Mouse (Mus musculus): ENCODE data around the gene Slc25a16.
A peak's percentile ranks its signal among the peaks of the same experiment; 100 is the strongest.

The Slc25a16 gene

GRCm38 (mm10) chr10:62906336-62906735 is 14.1 kb upstream of the Slc25a16 start:
- DNase-seq: peak; percentile 55

GRCm38 (mm10) chr10:62908896-62909295 is 11.5 kb upstream of the Slc25a16 start, which contains the start of gene Tet1:
Gene Tet1 (minus strand): TSS chr10:62908996.
- peak; percentile 45 for DNase-seq

- DNase-seq: peak; percentile 2
Observed at GRCm38 (mm10) chr10:62911120-62911519, 9.3 kb upstream of the Slc25a16 start.

- no peak for DNase-seq
Observed at GRCm38 (mm10) chr10:62918985-62919384, 1.4 kb upstream of the Slc25a16 start.

- DNase-seq: no peak
Observed at GRCm38 (mm10) chr10:62920766-62921156, 328 bp downstream of the Slc25a16 start.

GRCm38 (mm10) chr10:62924096-62924635 is 3.7 kb downstream of the Slc25a16 start:
- peak; percentile 69 for DNase-seq

GRCm38 (mm10) chr10:62932381-62932780 is 11.9 kb downstream of the Slc25a16 start:
- DNase-seq: no peak

GRCm38 (mm10) chr10:62944975-62945580 is 24.6 kb downstream of the Slc25a16 start:
- DNase-seq: no peak

GRCm38 (mm10) chr10:62946738-62947471 is 26.5 kb downstream of the Slc25a16 start, which contains the start of gene Dna2:
Gene Dna2 (plus strand): TSS chr10:62947026.
- DNase-seq: peak; percentile 97

GRCm38 (mm10) chr10:62948551-62948950 is 28.1 kb downstream of the Slc25a16 start:
- DNase-seq: peak; percentile 87

GRCm38 (mm10) chr10:62963956-62964355 is 43.5 kb downstream of the Slc25a16 start:
- no peak for DNase-seq

GRCm38 (mm10) chr10:62965796-62966195 is 45.4 kb downstream of the Slc25a16 start:
- DNase-seq: no peak

GRCm38 (mm10) chr10:62966291-62966690 is 45.9 kb downstream of the Slc25a16 start:
- DNase-seq: no peak

GRCm38 (mm10) chr10:62971821-62972220 is 51.4 kb downstream of the Slc25a16 start:
- DNase-seq: no peak

- DNase-seq: no peak
Observed at GRCm38 (mm10) chr10:62979667-62980038, 59.2 kb downstream of the Slc25a16 start.

GRCm38 (mm10) chr10:62980039-62980954 is 59.9 kb downstream of the Slc25a16 start, which contains the start of gene Rufy2:
Gene Rufy2 (plus strand): TSS chr10:62980223.
- peak; percentile 98 for DNase-seq

GRCm38 (mm10) chr10:62984072-62984471 is 63.6 kb downstream of the Slc25a16 start:
- no peak for DNase-seq

GRCm38 (mm10) chr10:62984495-62984894 is 64.1 kb downstream of the Slc25a16 start:
- DNase-seq: peak; percentile 90

GRCm38 (mm10) chr10:62987341-62987740 is 66.9 kb downstream of the Slc25a16 start:
- no peak for DNase-seq

- no peak for DNase-seq
Observed at GRCm38 (mm10) chr10:62990636-62991035, 70.2 kb downstream of the Slc25a16 start.

- DNase-seq: no peak
Observed at GRCm38 (mm10) chr10:62993991-62994390, 73.6 kb downstream of the Slc25a16 start.
